Mouse (Mus musculus): ENCODE measurements around the gene Lsm14a.

Lsm14a gene

GRCm38 (mm10) chr7:34393215-34393614 lies at the start of gene Lsm14a:
TSS of gene Lsm14a (minus strand) at chr7:34393315.

GRCm38 (mm10) chr7:34438903-34439302 lies 45.8 kb upstream of the Lsm14a start:
- WGBS, result 33% methylated on average over 6 of the region's 6 CpGs

GRCm38 (mm10) chr7:34433597-34433996 lies 40.5 kb upstream of the Lsm14a start:
- 80% methylated on average over 1 of the region's 1 CpGs for WGBS

DNA sequence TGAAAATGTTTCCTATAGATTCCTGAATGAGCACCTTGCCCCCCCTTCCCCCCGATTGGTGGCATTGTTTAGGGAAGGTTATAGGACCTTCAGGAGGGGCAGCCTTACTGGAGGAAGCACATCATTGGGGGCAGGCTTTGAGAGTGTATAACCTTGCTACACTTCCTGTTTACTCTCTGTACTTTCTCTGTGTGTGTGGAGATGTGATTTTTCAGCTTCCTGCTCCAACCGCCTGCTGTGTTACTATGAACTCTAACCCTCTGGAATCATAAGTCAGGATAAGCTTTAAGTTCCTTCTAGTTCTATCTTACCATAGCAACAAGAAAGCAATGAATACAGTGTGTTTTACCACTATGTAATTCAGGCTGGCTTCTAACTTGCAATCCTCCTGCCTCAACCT lies 28.1 kb upstream of the Lsm14a start:
- WGBS, result 81% methylated on average over 2 of the region's 2 CpGs

DNA sequence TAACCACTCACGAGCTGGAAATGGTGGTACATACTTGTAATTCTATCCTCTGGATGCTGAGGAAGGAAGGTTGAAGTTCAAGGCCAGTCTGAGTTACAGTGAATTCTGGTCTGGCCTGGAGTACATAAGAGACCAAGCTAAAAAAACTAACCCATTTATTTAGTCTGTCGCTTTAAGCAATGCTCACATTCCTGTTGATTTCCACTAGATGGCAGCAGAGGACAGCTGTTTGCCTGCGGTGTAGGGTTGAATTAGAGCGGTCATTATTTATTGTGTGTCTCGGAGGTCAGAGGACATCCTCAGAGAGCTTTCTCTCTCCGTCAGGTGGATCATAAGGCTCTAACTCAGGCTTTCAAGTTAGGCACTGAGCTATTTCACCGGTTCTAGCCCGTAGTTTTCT lies 14.4 kb upstream of the Lsm14a start:
- WGBS, result 8% methylated on average over 8 of the region's 8 CpGs

GRCm38 (mm10) chr7:34403876-34404275 lies 10.8 kb upstream of the Lsm14a start:
- 83% methylated on average over 11 of the region's 11 CpGs for WGBS

DNA sequence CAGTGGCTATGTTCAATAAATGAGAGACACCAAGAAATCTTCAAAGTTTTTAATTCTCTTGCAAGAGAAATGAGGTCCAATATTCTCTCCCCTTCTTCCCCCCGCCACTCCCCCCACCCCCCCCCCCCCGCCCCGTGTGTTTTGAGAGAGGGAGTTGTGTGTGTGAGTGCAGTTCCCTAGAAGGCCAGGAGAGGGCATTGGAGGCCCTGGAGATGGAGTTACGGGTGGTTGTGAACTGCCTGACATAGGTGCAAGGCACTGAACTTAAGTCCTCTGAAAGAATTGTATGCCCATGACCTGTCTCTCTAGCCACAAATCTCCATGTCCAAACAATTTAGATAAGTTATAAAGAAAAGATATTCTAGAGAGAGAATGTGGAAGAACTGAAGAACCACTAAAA lies 7.0 kb upstream of the Lsm14a start:
- 53% methylated on average over 4 of the region's 4 CpGs for WGBS

- 66% methylated on average over 5 of the region's 5 CpGs for WGBS
These were observed 5.7 kb upstream of the Lsm14a start for GRCm38 (mm10) chr7:34398831-34399230.

GRCm38 (mm10) chr7:34396791-34397190 lies 3.7 kb upstream of the Lsm14a start:
- 94% methylated on average over 3 of the region's 3 CpGs for WGBS

GRCm38 (mm10) chr7:34395761-34396160 lies 2.6 kb upstream of the Lsm14a start:
- 92% methylated on average over 6 of the region's 6 CpGs for WGBS

DNA sequence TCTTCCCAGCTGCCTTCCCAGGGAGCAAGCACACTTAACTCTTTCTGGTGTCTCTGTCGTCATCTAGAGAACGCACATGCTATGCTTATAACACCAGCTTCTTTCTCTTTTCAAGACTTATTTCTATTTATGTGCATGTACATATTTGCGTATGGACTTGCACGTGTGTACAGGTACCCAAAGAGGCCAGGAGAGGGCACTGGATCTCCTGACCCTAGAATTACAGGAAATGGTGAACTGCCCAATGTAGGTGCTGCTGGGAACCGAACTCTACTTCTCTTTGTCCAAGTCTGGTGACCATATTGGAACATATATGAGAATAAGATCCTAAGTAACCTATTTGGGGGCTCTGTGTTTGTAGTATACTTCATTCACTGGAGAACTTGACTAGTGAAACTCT lies 1.5 kb upstream of the Lsm14a start:
- 70% methylated on average over 5 of the region's 5 CpGs for WGBS

DNA sequence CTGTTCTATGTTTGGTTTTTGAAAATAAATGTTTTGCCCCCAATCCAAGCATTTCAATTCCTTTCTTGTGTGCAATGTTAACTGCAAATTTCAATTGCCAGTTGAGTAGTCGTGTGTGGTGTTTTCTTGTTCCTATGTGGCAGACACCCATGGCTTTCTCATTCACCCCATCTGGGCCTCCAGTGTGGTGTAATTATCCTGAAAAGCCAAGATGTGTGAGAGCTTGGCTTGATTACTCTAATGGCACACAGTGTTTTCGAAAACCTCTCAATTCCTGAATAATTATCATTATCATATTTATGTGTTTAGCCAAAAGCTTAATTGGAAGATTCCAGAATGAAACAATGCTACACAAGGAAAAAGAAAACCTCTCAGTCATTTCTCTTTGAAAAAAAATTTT lies 976 bp upstream of the Lsm14a start:
- 41% methylated on average over 2 of the region's 2 CpGs for WGBS

- 69% methylated on average over 4 of the region's 4 CpGs for WGBS
These were observed 780 bp downstream of the Lsm14a start for GRCm38 (mm10) chr7:34392335-34392734.

DNA sequence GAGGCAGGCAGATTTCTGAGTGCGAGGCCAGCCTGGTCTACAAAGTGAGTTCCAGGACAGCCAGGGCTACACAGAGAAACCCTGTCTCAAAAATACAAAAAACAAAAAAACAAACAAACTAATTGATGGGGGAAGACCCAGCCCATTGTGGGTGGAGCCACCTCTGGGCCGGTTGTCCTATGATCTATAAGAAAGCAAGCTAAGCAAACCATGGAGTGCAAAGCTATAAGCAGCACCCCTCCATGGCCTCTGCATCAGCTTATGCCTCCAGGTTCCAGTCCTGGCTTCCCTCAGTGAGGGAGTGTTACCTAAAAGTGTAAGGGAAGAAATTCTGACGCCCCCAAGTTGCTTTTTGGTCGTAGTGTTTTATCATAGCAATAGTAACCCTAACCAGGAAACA lies 1.4 kb downstream of the Lsm14a start:
- 77% methylated on average over 4 of the region's 4 CpGs for WGBS

DNA sequence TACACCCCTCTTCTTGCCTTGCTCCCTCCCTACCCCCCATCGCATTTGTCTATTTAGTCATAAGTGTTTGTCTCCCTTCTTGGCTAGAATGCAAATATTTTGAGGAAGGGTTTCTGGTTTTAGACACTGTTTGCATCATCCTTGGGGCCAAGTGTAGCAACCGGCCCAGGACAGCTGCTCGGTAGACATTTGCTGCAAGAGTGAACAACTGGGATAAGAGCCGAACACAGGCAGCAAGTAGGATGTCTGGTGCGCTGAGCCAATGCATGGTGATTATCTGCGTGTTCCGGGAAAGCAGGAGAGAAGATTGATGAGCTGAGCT lies 2.3 kb downstream of the Lsm14a start:
- WGBS, result 52% methylated on average over 7 of the region's 7 CpGs

DNA sequence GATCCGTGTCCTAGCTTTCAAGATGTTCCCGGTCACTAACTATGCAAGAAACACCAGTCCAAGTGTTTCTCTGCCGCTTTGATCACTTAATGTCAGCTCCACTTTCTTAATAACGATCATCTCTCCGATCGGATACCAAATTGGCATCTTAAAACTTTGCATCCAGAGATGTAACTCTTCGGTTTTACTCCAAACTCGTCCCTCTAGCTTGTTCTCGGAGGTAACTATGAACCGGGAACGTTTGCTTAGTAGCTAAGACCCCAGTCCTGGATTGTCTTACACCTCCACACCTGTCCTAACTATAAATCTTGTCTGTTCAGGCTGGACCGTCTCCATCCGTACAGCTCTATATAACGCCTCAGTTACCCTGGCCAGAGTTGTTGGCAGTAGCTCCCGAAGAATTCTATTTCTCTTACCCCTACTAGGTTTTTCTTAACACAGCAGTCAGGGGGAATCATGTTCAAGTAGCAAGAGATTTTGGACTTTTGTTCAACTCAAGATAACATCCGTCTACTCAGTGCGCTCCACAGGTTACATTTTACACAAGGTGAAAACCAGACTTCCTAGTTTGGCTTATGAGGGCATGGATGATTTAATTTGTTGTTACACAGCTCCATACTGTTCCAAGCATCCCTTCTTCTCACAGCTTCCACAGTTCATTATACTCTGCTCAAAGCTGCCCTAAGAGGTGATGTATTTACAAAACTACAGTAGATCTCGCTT lies 2.8 kb downstream of the Lsm14a start:
- WGBS, result 6% methylated on average over 18 of the region's 18 CpGs

GRCm38 (mm10) chr7:34389277-34390085 lies 3.6 kb downstream of the Lsm14a start:
- WGBS, result under 1% methylated on average over 93 of the region's 100 CpGs

DNA sequence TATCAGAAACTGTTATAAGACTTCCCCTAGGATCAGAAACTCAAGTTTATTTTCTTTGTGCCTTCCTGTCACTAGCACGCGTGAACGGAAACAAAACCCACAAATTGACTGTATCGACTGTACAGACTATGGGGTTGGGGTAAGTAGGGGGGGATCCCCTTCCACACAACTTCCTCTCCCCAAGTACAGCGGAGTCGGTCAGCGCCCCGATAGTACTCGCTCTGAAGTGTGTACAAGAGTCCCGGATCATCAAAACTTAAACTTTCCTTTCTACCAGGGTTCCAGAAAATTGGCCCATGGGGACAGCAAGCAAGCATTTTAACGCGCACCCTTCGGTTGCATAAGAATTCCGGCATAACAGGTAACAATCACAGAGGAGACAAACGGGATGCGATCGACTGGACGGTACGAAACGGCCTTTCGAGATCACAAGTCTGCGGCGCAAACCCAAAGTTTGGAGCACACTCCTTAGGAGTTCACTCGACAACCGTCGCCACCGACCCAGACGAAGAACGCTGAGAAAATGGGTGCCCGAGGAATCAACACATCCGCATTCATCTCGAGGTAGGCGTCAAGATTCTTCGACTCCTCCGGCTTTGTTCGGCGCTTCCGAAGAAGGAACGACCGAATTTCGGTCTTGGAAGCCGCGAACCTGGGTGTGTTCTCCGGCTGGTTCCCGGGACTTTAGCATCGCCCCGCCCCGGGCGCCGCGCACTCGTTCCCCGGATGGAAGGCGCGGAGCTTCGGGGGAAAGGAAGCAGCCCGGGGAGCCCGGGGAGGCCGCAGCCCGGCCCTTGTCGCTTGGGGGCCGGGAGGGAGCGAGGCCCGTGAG lies 4.5 kb downstream of the Lsm14a start:
- WGBS, result under 1% methylated on average over 64 of the region's 64 CpGs

DNA sequence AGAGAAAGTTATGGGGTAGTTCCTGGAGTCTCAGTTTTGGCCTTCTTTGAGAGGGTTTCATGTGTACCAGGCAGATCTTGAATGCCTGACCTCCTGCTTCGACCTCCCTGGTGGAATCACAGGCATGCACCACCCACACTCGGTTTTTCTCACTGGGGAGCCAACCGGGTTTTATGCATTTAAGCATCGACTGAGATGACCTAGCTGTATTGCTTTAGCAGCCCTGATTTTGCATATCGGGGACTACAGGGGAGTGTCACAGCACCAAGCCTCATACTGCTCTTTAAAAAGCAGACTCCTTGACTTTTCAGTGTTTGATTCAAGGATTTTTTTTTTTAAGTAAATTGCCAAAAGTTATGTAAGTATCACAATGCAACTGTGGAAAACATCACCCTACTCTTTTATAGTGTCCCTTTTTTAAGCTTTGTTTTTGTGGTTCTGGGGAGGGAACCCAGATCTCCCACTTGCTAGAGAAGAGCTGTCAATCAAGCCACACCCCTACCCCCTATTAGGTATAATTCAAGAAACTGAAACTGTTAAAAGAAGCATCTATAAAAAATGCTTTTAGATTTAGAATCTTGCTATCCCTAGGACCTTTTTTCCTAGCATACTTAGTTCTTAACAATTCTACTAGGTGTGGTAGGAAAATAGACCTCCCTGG lies 5.2 kb downstream of the Lsm14a start:
- 1% methylated on average over 5 of the region's 5 CpGs for WGBS

GRCm38 (mm10) chr7:34382803-34383202 lies 10.3 kb downstream of the Lsm14a start:
- 74% methylated on average over 1 of the region's 1 CpGs for WGBS

- WGBS, result 65% methylated on average over 5 of the region's 5 CpGs
These were observed 11.4 kb downstream of the Lsm14a start for GRCm38 (mm10) chr7:34381733-34382132.

DNA sequence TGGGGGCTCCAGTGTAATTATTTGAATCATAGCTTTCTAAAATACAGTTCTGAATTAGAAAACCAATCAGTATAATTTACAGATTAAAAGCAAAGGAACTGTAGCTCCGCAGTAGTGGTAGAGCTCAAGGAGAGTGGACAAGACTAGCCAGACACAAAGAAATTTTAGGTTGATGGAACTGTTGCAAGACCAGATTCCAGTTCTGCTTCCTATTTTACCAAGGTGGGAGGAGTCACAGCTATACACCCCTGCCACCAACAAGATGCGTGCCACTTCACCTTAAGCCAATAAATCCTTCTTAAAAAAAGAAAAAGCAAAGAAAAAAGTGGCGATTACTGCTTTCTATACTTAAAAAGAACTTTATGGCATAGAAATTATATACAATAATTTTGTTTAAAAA lies 12.8 kb downstream of the Lsm14a start:
- 89% methylated on average over 3 of the region's 3 CpGs for WGBS
